Mouse (Mus musculus) inflammation-experienced regulatory T-cells, adult 6 months (primary cell): Measurements from ENCODE around the gene Prkcsh. TPM values are rescaled to one million over a fixed set of nuclear protein-coding genes. Genes with fewer than 3 reads are reported as not detected.

ENCODE experiments used
- ATAC-seq: one replicate; pipeline ENCODE4 v1.8.0; 2017
- polyA plus RNA-seq, 3 experiments: library from polyadenylated mRNA; unstranded; fragments of 100-300 nt; shearing (Covaris generic); gene quantifications; one replicate each; pipeline ENCODE4 v1.2.1; 2017

Gene Prkcsh
- 10 to 100 TPM; 30.8 to 47.7 (median 36.1) TPM for polyA plus RNA-seq

GRCm38 (mm10) chr9:22002194-22003162 is at the start of gene Prkcsh, which contains the start of gene Ccdc151:
TSS of gene Prkcsh (plus strand) at chr9:22002806.
TSS of gene Ccdc151 (minus strand) at chr9:22002634.
- ATAC-seq: peak; percentile 95

- no peak for ATAC-seq
Measured at GRCm38 (mm10) chr9:21953600-21953999, 49.0 kb upstream of the Prkcsh start.

- no peak for ATAC-seq
Measured at GRCm38 (mm10) chr9:21954635-21955034, 48.0 kb upstream of the Prkcsh start.

- peak; percentile 29 for ATAC-seq
Measured at GRCm38 (mm10) chr9:21955225-21955569, 47.4 kb upstream of the Prkcsh start.

GRCm38 (mm10) chr9:21955570-21956281 is 46.9 kb upstream of the Prkcsh start, which contains the start of gene Swsap1:
TSS of gene Swsap1 (plus strand) at chr9:21955755.
- peak; percentile 94 for ATAC-seq

GRCm38 (mm10) chr9:21958372-21958771 is 44.2 kb upstream of the Prkcsh start:
- no peak for ATAC-seq

GRCm38 (mm10) chr9:21959244-21959643 is 43.4 kb upstream of the Prkcsh start:
- no peak for ATAC-seq

- no peak for ATAC-seq
Measured at GRCm38 (mm10) chr9:21960135-21960534, 42.5 kb upstream of the Prkcsh start.

GRCm38 (mm10) chr9:21960558-21961208 is 41.9 kb upstream of the Prkcsh start:
- ATAC-seq: no peak

- peak; percentile 13 for ATAC-seq
Measured at GRCm38 (mm10) chr9:21961366-21961980, 41.1 kb upstream of the Prkcsh start.

GRCm38 (mm10) chr9:21962010-21962409 is 40.6 kb upstream of the Prkcsh start:
- ATAC-seq: no peak

GRCm38 (mm10) chr9:21962416-21963059 is 40.1 kb upstream of the Prkcsh start:
- peak; percentile 87 for ATAC-seq

GRCm38 (mm10) chr9:21963417-21963816 is 39.2 kb upstream of the Prkcsh start, which contains the start of gene Epor:
TSS of gene Epor (minus strand) at chr9:21963506.
- ATAC-seq: no peak

GRCm38 (mm10) chr9:21968883-21969282 is 33.7 kb upstream of the Prkcsh start:
- no peak for ATAC-seq

GRCm38 (mm10) chr9:21969304-21969703 is 33.3 kb upstream of the Prkcsh start:
- ATAC-seq: no peak

GRCm38 (mm10) chr9:21976626-21977175 is 25.9 kb upstream of the Prkcsh start:
- ATAC-seq: no peak

GRCm38 (mm10) chr9:21977331-21977730 is 25.3 kb upstream of the Prkcsh start:
- no peak for ATAC-seq

- ATAC-seq: no peak
Measured at GRCm38 (mm10) chr9:21977972-21978371, 24.6 kb upstream of the Prkcsh start.

- no peak for ATAC-seq
Measured at GRCm38 (mm10) chr9:21978398-21979128, 24.0 kb upstream of the Prkcsh start.

- ATAC-seq: no peak
Measured at GRCm38 (mm10) chr9:21983911-21984310, 18.7 kb upstream of the Prkcsh start.
